Mouse (Mus musculus) C2C12 (cell line): ENCODE data around the gene Rpl10a.

Experiments
- CEBPB ChIP-seq: IDR thresholded peaks from one replicate; pipeline ENCODE4 v1.6.1; 2011; ENCODE audit warnings: low read depth, mild to moderate bottlenecking, control low read depth, moderate library complexity
- CTCF ChIP-seq: IDR thresholded peaks from one replicate; pipeline ENCODE4 v1.5.1; 2011; ENCODE audit not compliant: control insufficient read depth, insufficient read depth, insufficient read length
- FOSL1 ChIP-seq: IDR thresholded peaks from one replicate; pipeline ENCODE4 v1.8.0; 2011; ENCODE audit warnings: mild to moderate bottlenecking, low read length; ENCODE audit not compliant: poor library complexity, insufficient read depth, severe bottlenecking
- MAX ChIP-seq: IDR thresholded peaks from one replicate; pipeline ENCODE4 v1.6.1; 2011; ENCODE audit warnings: mild to moderate bottlenecking, control low read depth
- MYOD1 ChIP-seq: IDR thresholded peaks from one replicate; pipeline ENCODE4 v1.6.1; 2011; ENCODE audit warnings: low read depth; ENCODE audit not compliant: control insufficient read depth, insufficient read length
- MYOG ChIP-seq: IDR thresholded peaks from one replicate; pipeline ENCODE4 v1.6.1; 2011; ENCODE audit not compliant: control insufficient read depth, insufficient read length; ENCODE audit errors: extremely low read depth
- USF1 ChIP-seq: IDR thresholded peaks from one replicate; pipeline ENCODE4 v1.6.1; 2011; ENCODE audit warnings: low read depth, mild to moderate bottlenecking, control low read depth, moderate library complexity

DNA sequence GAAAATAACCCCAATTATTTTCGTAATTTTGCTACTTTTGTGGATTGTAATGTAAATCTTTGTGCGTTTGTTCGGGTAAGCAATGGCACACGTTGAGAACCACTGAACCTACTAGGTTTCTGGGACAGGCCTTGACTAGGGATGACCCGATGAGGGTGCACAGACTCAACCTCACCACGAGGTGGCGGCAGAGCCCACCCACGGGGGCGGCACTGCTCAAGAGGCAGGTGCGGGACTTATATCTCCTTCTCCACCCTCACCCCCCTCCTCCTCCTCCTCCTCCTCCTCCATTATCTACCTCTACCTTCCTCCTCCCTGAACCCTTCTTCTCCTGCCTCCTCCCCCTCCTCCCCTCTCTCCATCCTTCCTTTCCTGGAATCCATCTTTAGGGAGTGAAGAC lies 45.5 kb downstream of the Rpl10a start:
- TF ChIP-seq CTCF (peak; percentile 86), USF1 (no peak), MAX (no peak), FOSL1 (no peak), MYOD1 (no peak), CEBPB (no peak), MYOG (no peak)
